Mouse (Mus musculus): ENCODE data around the gene Myzap. TPM values are rescaled to one million over a fixed set of nuclear protein-coding genes. Genes with fewer than 3 reads are reported as not detected.
"Not testable (repeated sequence)": the region's sequence is repeated elsewhere in the genome, so short reads cannot be mapped to it uniquely, and the experiment has no call there.

Gene Myzap
- total RNA-seq, 2 experiments from 2014 or later: 1.3 to 2.1 TPM

DNA sequence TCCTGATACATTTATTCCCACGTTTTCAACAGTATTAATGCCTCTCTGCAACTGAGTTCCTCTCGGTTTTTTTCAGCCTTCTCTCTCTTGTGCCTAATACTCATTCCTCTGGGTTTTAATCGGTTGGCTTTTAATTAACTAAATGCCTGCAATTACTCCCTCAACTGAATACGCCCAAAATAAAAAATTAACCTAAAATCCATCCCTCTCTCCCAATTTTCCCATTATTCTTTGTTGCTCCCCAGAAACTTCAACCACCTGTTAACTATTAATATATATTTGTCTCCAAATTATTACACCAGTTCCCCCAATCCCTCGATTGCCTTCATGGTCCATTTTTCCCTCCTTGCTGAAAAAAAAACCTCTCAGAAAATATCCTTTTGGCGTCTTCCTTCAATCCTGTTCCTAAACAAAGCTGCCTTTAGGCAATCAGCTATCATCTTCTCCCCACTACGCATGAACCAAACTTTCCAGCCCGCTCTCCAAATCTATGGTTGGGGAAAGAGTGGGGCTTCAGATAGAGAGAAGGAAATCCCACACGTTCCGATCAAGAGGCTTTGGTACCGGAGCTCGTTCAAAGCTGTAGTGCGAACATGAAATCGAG, 107.2 kb downstream of the Myzap start:
- no peak for DNase-seq (ENCODE audit: low spot score in 2 of 2)

DNA sequence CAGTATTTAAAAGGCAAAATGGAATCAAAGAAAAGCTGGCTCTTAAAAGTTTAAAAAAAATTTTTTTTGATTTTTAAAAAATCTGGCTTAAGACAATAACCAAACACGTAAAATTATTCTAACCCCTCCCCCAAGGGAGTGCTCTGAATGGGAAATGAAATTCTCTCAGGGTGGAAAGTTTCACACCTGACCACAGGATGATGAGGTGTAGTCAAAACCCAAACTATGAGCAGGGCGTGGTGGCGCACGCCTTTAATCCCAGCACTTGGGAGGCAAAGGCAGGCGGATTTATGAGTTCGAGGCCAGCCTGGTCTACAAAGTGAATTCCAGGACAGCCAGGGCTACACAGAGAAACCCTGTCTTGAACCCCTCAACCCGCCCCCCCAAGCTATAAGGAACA, 108.3 kb downstream of the Myzap start:
- DNase-seq (ENCODE audit: low spot score in 2 of 2): not testable (repeated sequence)

DNA sequence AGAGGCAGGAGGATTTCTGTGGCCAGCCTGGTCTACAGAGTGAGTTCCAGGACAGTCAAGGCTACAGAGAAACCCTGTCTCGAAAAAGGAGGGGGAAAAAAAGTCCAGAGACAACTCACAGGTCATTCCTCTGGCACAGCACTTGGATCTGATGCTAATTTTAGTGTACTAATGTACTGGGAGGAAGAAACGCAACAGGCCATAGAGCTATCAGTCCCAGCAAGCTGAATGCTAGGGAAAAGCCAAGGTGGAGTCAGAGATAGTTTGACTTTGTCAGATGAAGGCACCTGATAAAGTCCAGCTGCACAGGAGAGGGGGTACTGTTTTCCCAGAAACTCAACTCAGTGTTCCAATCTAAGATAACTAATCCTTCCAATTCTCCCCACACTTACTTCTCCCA, 111.9 kb downstream of the Myzap start:
- DNase-seq (ENCODE audit: low spot score in 2 of 2): no peak

DNA sequence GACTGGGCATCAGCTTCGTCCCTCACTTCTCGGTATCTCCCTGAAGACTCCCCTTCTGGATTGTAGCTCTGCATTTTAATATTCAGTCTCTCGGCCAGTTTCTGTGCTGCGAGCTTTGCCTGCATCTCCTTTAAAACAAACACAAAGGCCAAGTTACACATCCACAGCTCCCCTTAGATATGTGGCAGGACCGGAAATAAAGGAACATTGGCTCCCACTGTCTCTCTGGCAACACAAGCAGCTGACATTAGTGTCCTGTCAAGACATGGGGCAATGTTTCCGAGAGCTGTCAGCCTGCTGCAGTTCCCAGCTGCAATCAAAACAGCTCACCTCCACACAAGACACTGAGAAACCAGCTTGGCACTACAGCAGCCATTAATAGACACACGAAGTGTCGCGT, 112.7 kb downstream of the Myzap start:
- DNase-seq (ENCODE audit: low spot score in 2 of 2): no peak

DNA sequence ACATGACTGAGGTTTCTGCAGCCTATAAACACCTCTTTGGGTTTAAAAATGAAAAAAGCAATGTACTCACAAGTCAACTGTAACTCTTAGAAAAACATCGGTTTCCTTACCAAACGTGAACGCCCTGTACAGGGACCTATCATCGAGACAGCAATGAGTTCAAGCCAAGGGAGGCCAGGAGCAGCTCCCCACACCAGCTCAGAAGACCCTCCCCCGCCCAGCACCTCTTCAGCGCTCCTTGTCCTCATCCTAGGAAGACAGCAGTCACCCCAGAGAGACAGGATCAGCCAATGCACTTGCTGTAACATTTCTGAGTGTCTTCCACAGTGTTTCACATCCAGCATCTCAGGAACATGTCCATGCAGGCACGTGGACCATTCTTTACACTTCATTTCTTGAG, 113.6 kb downstream of the Myzap start:
- no peak for DNase-seq (ENCODE audit: low spot score in 2 of 2)

DNA sequence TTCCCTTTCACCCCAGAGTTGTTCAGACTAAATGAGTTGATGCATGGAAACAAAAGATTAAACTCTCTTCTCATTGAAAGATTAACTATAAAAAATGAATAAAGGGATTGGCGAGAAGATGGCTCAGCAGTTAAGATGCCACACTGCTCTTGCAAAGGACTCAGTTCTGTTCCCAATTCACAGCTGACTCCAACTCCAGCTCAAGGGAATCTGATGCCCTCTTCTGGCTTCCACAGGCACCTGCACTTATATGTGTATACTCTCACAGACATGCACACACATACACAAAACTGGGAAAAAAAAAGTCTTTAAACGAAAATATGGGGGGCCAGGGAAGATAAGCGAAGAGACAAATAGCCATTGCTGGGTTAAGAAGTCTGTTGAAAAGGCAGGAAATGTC, 115.6 kb downstream of the Myzap start:
- DNase-seq (ENCODE audit: low spot score in 2 of 2): no peak

DNA sequence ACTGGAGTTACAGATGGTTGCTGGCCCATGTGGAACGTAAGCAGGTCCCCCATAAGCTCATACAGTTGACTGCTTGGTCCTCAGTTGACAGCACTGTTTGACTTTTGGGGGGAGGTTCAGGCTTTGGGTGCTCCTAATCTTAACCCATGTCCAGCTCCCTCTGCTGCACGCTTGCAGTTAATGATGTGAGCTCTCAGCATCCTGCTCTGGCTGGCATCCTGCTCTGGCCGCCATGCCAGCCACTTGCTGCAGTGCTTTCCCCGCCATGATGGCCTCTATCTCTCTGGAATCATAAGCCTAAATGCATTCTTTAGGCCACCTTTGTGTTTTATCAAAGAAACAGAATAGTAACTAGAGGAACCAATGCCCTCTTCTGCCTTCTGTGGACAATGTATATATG, 116.6 kb downstream of the Myzap start:
- no peak for DNase-seq (ENCODE audit: low spot score in 2 of 2)

DNA sequence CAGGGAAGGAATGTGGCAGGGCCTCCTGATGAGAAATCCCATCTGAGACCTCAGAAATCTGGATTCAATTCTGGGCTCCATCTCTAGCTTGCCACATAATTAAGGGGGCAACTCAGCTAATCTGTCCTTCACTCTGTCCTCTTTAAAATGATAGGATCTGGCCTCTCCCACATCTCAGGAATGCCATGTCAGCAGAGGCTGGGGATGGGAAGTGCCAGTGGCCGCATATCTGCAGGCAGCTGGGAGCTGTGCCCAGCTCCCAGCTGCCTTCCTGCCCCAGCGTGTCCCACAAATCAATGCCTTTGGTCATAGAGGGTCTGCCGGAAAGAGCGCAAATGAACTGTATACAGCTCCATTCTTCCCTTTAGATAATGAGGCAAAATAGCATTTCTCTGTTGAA, 124.7 kb downstream of the Myzap start:
- no peak for DNase-seq (ENCODE audit: low spot score in 2 of 2)

DNA sequence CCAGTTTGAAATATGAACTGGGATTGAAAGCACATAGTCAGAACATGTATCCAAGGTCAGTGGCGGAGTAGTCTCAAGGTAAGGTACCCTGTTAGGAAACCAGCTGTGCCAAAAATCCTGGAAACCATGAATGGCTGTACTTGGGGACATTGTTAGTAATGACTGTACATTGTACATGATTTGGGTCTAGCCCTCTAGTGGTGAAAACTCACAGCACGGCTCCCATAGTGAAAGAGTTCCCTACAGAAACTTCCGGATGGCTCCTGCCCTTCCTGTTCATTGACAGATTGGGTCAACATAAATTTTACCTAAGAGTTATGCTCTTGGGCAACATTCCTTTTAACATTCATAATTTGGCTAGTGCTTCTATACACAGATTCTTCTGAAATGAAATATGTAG, 126.0 kb downstream of the Myzap start:
- DNase-seq (ENCODE audit: low spot score in 2 of 2): peak; percentile 16 to 39

DNA sequence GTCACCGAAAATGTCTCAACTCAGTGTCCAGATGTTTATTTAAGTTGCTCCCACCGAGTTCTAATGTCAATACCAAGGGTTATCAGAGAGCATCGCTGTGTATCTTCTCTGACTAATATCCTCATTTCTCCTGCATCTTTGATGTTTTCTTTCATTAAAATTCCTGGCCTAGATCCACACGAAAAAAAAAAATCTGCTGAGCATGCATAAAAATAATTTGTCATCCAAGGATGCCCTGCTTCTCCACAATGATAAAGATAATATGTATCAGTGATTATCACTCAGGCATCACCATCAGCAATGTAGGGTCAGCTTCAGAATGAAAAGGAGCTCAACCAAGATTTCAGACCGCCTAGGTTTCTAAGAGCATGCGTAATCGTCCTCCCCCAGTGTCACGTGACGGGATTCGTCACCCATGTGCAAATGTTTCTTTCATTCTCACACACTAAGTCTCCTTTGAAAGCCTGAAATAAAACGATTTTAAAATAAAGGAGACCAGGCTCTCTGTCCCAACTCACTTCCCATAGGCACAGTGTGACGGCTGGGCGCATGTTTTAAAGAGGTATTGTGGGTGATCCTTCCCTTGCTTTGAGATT, 129.0 kb downstream of the Myzap start:
- DNase-seq (ENCODE audit: low spot score in 2 of 2): no peak

DNA sequence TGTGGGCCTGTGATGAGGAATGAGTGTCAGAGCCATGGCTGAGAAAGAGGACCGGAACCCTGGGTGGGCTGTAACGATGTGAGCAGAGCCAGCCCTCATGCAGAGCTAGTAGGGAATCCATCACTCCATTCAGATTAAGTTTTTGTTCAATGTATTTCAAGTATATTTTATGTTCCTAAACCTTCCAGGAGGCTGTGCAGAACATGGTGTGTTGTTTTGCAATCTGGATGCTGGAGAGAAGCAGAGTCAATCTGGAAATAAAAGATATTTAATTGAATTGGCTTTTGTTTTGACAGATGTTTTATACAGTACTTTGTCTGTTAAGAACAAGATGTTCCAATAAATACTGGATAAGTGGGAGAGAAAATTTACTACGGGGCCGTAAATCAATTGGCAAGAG, 135.4 kb downstream of the Myzap start:
- DNase-seq (ENCODE audit: low spot score in 2 of 2): no peak

Other genes with a start within 250 kb of the Myzap start
- gene Polr2m, start 106.4 kb downstream of the Myzap start, total RNA-seq (2021): 100 to 1,000 TPM; 155 to 175 TPM
- gene Cgnl1, start 179.2 kb upstream of the Myzap start, total RNA-seq (2021): 10 to 100 TPM in 1 of 2 experiments, 1 to 10 TPM in 1; 9.6 to 15.0 TPM

Measured in layer of hippocampus, postnatal 10 days (tissue).